Mouse (Mus musculus): ENCODE results near the gene Fam129a.

GRCm38 (mm10) chr1:151595600-151596299 lies 24.8 kb downstream of the Fam129a start:
- TF ChIP-seq CTCF (IDR thresholded peaks at IDR 0.05; ENCODE audit: control insufficient read depth, insufficient read depth, insufficient read length) (no peak), MYOD1 (IDR thresholded peaks at IDR 0.05; ENCODE audit: control insufficient read depth, insufficient read length, low read depth) (no peak), USF1 (IDR thresholded peaks at IDR 0.05; ENCODE audit: low read depth) (no peak)

Data from C2C12 (cell line).